Mouse (Mus musculus) midbrain, embryonic 12.5 days (tissue): ENCODE data around the gene Spon1. TPM values are rescaled to one million over a fixed set of nuclear protein-coding genes. Genes with fewer than 3 reads are reported as not detected.
A peak's percentile ranks its signal among the peaks of the same experiment; 100 is the strongest.

Experiments used
- ATAC-seq: fragments of 200-750 bp; cut with Nextera tagmentation; 2 replicates; pipeline ENCODE4 v1.8.0; 2017; ENCODE audit warnings: low read depth, moderate TSS enrichment, moderate library complexity; ENCODE audit not compliant: low FRiP score
- H3K27ac ChIP-seq: fragments of 300-500 bp; sonication (generic); replicated peaks from 2 replicates; pipeline ENCODE4 v1.5.1; 2016; ENCODE audit warnings: mild to moderate bottlenecking
- H3K27me3 ChIP-seq: fragments of 300-500 bp; sonication (generic); 2 replicates; pipeline ENCODE4 v1.6.1; 2016; ENCODE audit warnings: mild to moderate bottlenecking
- H3K36me3 ChIP-seq: fragments of 300-500 bp; sonication (generic); 2 replicates; pipeline ENCODE4 v1.6.1; 2016
- H3K4me1 ChIP-seq: fragments of 300-500 bp; sonication (generic); 2 replicates; pipeline ENCODE4 v1.6.1; 2016
- H3K4me2 ChIP-seq: fragments of 300-500 bp; sonication (generic); replicated peaks from 2 replicates; pipeline ENCODE4 v1.6.1; 2016; ENCODE audit warnings: mild to moderate bottlenecking, moderate library complexity
- H3K4me3 ChIP-seq: fragments of 300-500 bp; sonication (generic); 2 replicates; pipeline ENCODE4 v1.5.1; 2016; ENCODE audit warnings: mild to moderate bottlenecking
- H3K9ac ChIP-seq: fragments of 300-500 bp; sonication (generic); replicated peaks from 2 replicates; pipeline ENCODE4 v1.6.1; 2016; ENCODE audit warnings: mild to moderate bottlenecking, moderate library complexity
- H3K9me3 ChIP-seq: fragments of 300-500 bp; sonication (generic); 2 replicates; pipeline ENCODE4 v1.6.1; 2016; ENCODE audit warnings: mild to moderate bottlenecking
- whole genome bisulfite sequencing: fragments of 180-500 bp; shearing (Covaris S2); methylation state at CpG from one replicate; pipeline ENCODE4 v1.1.7; 2016; 5-methylcytosine and 5-hydroxymethylcytosine counted together
- polyA plus RNA-seq: library from polyadenylated mRNA; unstranded; fragments of >200 nt; fragmentation: Nextera tagmentation; extraction: Ambion mirVana; gene quantifications from 2 replicates; pipeline ENCODE4 v1.2.1, GENCODE M21; 2016

The Spon1 gene
- polyA plus RNA-seq, 1 experiment from 2014 or later: 57.5 TPM

DNA sequence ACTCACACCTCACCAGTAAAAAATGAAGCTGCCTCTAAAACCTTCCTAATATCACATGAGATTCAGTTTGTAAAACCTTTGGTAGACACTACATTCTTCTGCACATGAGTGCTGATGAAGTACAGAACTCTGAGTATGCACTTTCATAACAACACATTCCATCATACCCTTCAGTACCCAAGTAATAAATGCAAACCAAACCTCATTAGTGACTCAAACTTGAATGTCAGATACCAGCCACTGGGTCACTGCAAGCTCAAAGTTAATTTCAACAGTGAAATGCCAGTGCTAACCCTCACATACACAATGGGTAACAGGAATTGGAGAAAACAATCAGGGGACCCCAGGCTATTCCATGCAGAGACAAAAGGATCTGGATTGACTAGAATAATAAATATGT lies 203.4 kb downstream of the Spon1 start:
- no peak overlapping the region for H3K27ac ChIP-seq
- H3K9ac ChIP-seq: no peak overlapping the region
- no peak for ATAC-seq
- no peaks in the 10 kb centered on the region for H3K36me3 ChIP-seq
- H3K9me3 ChIP-seq: 0 out of 2 replicates have a peak, but pooled peaks cover 3% of the 10 kb centered on the region
- no peaks in the 10 kb centered on the region for H3K27me3 ChIP-seq
- no peak overlapping the region for H3K4me2 ChIP-seq
- no peak overlapping the region for H3K4me3 ChIP-seq
- no peaks in the 10 kb centered on the region for H3K4me1 ChIP-seq

DNA sequence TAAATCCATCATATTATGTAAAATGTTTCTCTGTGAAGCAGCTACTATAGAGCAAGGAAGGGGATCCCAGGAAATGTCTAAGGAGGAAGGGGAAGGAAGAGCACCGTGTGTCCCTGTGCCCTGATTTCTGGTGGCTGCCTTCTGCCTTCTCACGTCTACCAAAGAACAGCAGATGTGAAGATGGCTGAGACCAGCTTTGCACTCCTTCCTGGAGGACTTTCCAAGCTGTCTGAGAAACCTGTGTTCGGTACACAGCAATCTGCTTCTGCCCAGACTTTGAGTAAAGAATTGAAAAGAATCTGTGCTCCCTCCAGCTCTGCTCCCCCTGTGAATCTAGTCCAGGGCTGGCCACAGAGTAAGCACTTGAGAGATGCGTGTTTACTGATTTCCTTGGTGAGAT lies 206.7 kb downstream of the Spon1 start:
- H3K27ac ChIP-seq: no peak overlapping the region
- no peaks in the 10 kb centered on the region for H3K27me3 ChIP-seq

DNA sequence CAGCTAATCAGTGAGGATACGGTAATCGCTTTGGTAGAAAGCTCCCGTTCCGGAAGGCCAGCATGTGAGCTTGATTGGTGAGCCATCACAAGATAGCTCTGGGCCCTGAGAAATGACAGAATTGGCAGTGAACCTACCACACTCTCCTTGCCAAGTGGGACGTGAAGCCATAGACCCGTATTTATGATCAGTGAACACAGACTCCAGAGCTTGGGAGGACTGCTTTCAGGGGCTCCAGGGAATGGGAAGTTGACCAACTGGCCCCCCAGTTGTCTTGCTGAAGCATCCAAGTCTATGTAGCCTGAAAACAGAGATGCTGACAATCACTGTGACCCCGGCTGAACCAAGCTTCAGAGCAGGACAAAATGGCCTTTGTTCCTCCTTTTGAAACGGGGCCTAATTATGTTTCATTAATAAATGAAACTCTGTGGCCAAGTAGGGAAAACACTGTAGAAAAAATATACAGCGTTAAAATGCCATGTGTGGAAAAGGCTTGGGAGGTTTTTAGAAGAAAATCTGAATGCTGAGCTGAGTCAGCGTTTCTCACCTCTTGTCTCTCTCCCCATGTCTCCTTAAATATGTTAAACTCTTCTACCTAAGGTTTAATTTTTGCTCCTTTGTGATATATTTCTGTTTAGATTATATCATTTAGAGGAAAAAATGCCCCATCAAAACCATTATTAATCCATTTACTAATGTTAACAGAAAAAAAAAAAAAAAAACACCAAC lies 220.8 kb downstream of the Spon1 start:
- 91% methylated on average over 10 of the region's 10 CpGs for WGBS
- H3K4me1 ChIP-seq: no peaks in the 10 kb centered on the region

More for the DNA sequence above, 206.7 kb downstream of the Spon1 start:
- no peak overlapping the region for H3K4me2 ChIP-seq
- H3K9ac ChIP-seq: no peak overlapping the region
- H3K36me3 ChIP-seq: no peaks in the 10 kb centered on the region
- 90% methylated on average over 4 of the region's 4 CpGs for WGBS
- H3K4me3 ChIP-seq: no peak overlapping the region
- ATAC-seq: no peak
- H3K9me3 ChIP-seq: 0 out of 2 replicates have a peak, but pooled peaks cover 3% of the 10 kb centered on the region
- H3K4me1 ChIP-seq: no peaks in the 10 kb centered on the region

DNA sequence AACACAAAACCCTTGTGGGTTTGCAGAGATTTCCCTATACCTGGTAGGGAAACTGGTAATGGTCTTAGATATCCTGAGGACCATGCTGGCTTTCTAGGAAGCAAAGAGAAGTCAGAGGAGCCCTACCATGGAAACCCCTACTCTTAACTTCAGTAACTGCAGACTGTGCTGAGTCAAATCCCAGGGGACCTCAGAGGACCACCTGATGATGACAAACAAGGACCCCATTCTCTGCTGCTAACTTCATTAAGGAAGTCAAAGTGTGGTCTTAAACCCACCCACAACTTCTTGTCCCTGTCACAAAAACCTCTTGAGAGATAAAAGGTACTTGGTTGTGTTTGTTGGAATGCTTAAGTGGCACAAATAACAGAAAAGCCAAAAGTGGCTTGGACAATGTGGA lies 222.4 kb downstream of the Spon1 start:
- Histone ChIP-seq H3K4me2 (no peak overlapping the region), H3K9ac (no peak overlapping the region), H3K9me3 (no peaks in the 10 kb centered on the region), H3K4me3 (no peak overlapping the region), H3K36me3 (no peaks in the 10 kb centered on the region), H3K27me3 (no peaks in the 10 kb centered on the region), H3K27ac (no peak overlapping the region), H3K4me1 (no peaks in the 10 kb centered on the region)
- no peak for ATAC-seq

More for the DNA sequence above, 220.8 kb downstream of the Spon1 start:
- Histone ChIP-seq H3K27ac (no peak overlapping the region), H3K27me3 (no peaks in the 10 kb centered on the region), H3K9me3 (no peaks in the 10 kb centered on the region), H3K36me3 (no peaks in the 10 kb centered on the region), H3K9ac (no peak overlapping the region), H3K4me3 (no peak overlapping the region), H3K4me2 (no peak overlapping the region)
- ATAC-seq: no peak

DNA sequence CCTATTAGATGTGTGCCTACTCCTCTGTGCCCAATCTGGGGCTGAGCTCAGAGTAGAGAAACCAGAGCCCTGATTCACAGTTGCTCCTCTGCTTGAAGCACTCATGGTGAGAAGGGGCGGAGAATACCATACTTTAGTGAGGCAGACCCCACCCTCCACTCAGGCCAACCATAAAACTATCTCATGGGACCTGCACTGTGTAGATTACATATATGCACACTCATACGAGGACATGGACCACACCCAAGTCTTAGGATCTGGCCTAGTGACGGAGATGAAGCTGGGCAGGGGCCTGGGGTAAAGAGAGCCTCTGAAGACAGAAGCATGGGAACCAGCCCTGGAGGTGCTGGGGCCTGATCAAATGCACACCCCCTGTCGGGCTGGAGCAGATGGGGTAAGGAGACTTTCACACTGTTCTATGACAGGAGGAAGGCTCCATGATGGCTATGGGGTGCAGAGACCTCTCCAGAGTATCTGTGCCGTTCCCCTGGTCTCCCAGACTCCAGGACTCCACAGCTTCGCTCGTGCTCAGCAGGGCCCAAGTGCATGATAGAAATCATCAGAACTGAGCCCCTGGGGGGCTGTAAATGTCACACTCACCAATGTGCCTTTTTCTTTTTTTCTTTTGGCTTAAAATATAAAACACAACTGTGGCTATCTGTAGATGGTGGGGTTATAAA lies 232.0 kb downstream of the Spon1 start:
- no peak for ATAC-seq
- Histone ChIP-seq H3K4me2 (no peak overlapping the region), H3K27ac (no peak overlapping the region), H3K9me3 (no peaks in the 10 kb centered on the region), H3K9ac (no peak overlapping the region), H3K36me3 (no peaks in the 10 kb centered on the region), H3K4me3 (no peak overlapping the region), H3K4me1 (no peaks in the 10 kb centered on the region), H3K27me3 (no peaks in the 10 kb centered on the region)
- WGBS: 89% methylated on average over 7 of the region's 7 CpGs

DNA sequence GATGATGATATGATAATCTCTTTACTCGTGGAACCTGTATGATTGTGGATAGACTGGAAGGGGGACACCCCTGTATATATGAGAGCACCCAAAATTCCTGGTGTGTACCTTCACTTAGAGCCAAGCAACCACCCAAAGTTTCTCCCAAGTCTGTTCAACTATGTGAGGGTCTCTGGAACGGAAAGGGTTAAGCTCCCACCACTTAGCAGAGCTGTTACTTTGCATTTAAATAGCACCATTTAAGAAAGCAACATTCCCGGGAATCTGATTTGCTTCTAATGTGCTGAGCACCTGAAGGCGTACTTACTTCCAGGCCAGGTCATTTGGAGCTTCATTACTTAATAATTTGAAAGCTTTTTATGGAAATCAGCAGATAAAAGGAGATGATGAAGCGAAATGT lies 238.4 kb downstream of the Spon1 start:
- Histone ChIP-seq H3K4me2 (peak overlapping the region; percentile 35), H3K27ac (no peak overlapping the region)
- ATAC-seq: no peak

DNA sequence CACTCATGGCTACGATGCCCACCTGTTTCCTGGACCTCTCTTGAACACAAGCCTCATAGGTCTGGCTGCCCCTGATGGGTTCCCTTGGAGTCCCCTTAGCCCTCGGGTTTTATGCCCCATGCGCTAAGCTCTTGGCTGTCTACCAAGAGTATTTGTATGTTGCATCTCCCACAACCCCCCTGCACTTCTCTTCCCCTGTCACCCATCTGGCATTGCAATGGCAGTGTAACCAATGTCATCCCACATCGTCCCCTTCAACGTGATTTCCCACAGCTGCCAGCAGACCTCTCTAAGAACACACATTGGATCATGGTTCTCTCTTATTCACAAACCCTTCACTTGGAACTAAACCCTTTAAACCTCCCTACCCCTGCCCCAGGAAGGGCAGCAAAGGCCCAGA lies 239.7 kb downstream of the Spon1 start:
- Histone ChIP-seq H3K4me1 (peaks cover 14% of the 10 kb centered on the region), H3K4me2 (no peak overlapping the region), H3K36me3 (no peaks in the 10 kb centered on the region), H3K27ac (no peak overlapping the region), H3K27me3 (no peaks in the 10 kb centered on the region), H3K9ac (no peak overlapping the region), H3K9me3 (no peaks in the 10 kb centered on the region), H3K4me3 (no peak overlapping the region)
- no peak for ATAC-seq
- WGBS: 65% methylated on average over 5 of the region's 5 CpGs

More for the DNA sequence above, 238.4 kb downstream of the Spon1 start:
- Histone ChIP-seq H3K4me3 (no peak overlapping the region), H3K9ac (no peak overlapping the region), H3K36me3 (no peaks in the 10 kb centered on the region), H3K9me3 (no peaks in the 10 kb centered on the region), H3K4me1 (peaks cover 14% of the 10 kb centered on the region), H3K27me3 (no peaks in the 10 kb centered on the region)
- 9% methylated on average over 5 of the region's 5 CpGs for WGBS

DNA sequence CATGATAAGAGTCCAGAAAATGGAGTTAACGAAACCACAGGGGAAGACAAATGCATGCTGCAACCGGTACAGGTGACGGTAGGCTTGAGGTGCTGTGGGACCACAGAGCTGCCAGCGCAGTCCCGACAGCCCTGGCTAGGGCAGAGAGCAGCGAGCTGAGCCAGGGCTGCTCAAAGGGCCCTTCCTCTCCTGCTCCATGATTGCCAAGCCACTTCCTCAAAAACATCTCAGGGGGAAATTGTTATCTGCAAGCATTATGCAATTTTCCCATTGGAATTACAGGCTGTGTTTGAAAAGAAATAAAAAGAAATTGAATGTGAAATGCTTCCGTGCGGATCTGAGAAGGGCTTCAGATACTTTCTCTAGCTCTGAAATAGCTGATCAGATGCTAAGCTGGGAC lies 240.7 kb downstream of the Spon1 start:
- no peaks in the 10 kb centered on the region for H3K36me3 ChIP-seq
- 84% methylated on average over 8 of the region's 8 CpGs for WGBS
- H3K4me3 ChIP-seq: no peak overlapping the region
- no peaks in the 10 kb centered on the region for H3K27me3 ChIP-seq
- H3K4me1 ChIP-seq: peaks cover 14% of the 10 kb centered on the region
- ATAC-seq: no peak
- H3K4me2 ChIP-seq: no peak overlapping the region
- no peaks in the 10 kb centered on the region for H3K9me3 ChIP-seq
- H3K27ac ChIP-seq: no peak overlapping the region
- no peak overlapping the region for H3K9ac ChIP-seq

DNA sequence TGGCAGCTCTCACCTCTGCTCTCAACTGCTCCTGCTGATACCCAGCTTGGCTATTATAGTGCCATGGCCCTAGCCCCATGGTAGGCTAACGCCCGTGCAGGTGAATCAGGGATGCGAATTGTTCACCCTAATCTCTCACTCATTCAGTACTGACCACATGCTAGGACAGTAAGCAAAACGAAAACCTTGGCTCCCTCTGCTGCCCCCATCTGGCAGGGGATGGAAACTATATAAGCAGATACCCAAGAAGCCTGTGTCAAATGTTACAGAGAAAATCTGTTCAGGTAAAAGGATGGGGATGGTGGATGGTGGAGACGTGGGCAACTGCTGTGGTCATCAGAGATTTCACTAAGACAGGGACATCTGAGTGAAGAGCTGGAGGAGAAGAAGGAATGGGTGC lies 241.8 kb downstream of the Spon1 start:
- WGBS: 78% methylated on average over 5 of the region's 5 CpGs
- no peak for ATAC-seq
- no peaks in the 10 kb centered on the region for H3K9me3 ChIP-seq

DNA sequence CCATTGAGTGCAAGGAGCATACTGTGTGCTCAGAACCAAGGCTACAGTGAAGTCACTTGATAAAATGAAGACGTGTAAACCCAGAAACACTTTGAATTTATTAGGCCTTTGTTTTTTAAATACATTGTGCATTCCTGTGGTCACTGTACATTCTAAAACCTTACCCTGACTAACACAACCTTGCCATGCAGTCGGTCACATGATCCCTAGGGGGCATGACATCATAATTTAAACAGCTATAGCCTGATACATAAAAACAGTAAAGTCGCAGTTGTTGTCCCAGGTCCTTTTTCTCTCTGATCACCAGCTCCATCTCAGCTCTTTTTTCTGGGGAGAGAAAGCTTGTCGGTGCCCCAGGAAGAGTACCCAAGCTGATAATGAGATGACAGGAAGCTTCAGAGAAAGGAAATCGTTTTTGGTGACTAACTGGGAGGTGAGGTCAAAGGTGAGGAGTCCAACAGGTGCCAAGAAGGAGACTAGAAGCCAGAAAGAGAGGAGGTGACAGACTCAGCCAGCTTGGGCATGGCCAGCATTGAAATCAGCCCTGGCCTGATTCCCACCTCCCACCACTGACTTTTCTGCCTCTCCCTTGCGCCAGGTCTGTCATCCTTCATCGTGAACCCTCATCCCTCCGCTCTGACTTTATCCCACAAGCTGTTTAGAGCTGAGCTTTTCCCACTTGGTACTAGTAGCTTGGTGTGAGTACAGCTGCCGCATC lies 246.1 kb downstream of the Spon1 start:
- ATAC-seq: no peak
- Histone ChIP-seq H3K4me1 (peaks cover 12% of the 10 kb centered on the region; the same call in 1 of the 2 replicates), H3K27ac (no peak overlapping the region), H3K9ac (no peak overlapping the region), H3K36me3 (no peaks in the 10 kb centered on the region), H3K4me2 (no peak overlapping the region), H3K9me3 (no peaks in the 10 kb centered on the region), H3K4me3 (no peak overlapping the region), H3K27me3 (0 out of 2 replicates have a peak, but pooled peaks cover 4% of the 10 kb centered on the region)
- 67% methylated on average over 9 of the region's 9 CpGs for WGBS

More for the DNA sequence above, 241.8 kb downstream of the Spon1 start:
- Histone ChIP-seq H3K4me1 (peaks cover 22% of the 10 kb centered on the region), H3K4me2 (no peak overlapping the region), H3K4me3 (no peak overlapping the region), H3K36me3 (no peaks in the 10 kb centered on the region), H3K9ac (no peak overlapping the region), H3K27ac (no peak overlapping the region), H3K27me3 (0 out of 2 replicates have a peak, but pooled peaks cover 4% of the 10 kb centered on the region)

DNA sequence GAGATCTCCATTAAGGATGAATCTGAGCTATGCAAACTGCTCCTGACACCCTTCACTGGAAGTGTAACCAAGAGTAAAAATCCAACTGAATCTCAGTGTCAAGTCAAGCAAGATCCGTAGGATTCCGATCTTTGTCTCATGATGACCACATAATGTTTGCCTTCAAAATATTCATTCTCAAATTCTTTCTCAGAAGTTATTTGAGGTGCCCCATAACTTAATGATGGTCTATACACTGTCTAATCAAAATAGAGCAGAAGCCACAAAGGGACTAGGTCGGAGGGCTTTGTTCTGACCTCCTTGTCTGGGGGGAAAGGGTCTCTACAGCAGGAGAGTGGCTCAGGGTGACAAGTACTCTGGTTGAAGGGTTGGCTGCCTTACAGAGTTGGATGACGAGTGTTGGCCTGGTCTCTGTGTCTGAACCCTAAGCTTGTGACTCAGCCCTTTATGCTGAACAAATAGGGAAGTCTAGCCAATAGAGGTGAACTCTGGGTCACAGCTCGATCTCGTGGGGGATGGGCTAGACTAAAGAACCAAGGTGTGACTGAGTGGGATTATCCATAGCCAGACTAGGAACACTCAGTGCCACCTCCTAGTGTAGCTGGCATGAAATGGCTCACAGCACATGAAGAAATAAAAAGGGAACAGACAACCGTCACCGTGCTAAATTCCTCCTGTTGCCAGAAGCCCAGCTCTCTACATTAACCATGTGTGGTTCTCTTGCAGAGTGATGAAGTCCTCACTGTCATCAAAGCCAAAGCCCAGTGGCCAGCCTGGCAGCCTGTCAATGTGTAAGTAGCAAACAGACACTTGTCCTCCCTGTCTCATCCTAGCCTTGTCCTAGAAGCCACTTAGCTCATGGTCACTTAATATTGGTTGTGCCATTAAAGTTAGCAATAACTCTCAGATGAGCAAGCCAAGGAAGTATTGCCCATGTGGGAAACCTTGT lies 250.5 kb downstream of the Spon1 start:
- H3K9ac ChIP-seq: no peak overlapping the region
- no peak for ATAC-seq
- peaks cover 12% of the 10 kb centered on the region; the same call in 1 of the 2 replicates for H3K27me3 ChIP-seq
- H3K4me3 ChIP-seq: no peak overlapping the region
- no peak overlapping the region for H3K4me2 ChIP-seq
- WGBS: 86% methylated on average over 8 of the region's 8 CpGs
- H3K36me3 ChIP-seq: no peaks in the 10 kb centered on the region
- H3K9me3 ChIP-seq: no peaks in the 10 kb centered on the region
- peaks cover 19% of the 10 kb centered on the region for H3K4me1 ChIP-seq
- H3K27ac ChIP-seq: no peak overlapping the region
